Mouse (Mus musculus): Measurements from ENCODE around the gene Paf1.

DNA sequence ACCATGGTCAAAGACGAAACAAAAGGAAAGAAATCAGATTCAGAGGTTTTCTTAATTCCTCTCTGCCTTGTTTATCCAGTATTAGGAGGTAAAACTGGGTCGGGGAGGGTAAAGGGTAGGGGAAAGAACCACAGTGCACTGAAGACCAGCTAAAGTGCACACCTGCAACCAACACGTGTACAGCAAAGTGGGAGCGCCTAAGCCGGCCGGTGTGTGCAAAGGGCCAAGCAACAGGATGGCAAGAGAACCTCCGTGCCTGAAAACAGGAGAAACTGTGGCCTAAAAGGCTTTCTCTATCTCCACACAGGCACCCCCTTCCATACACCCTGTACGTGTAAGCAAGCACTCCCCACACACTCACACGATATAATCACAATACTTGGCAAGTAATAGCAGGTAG lies 7.6 kb upstream of the Paf1 start:
- TF ChIP-seq CTCF (IDR thresholded peaks at IDR 0.05; ENCODE audit: borderline replicate concordance, insufficient read depth, low read length) (no peak), POLR2A (IDR thresholded peaks at IDR 0.05; ENCODE audit: low read depth, low read length) (no peak)
